8 mouse cellular contexts compared by ENCODE assay signal in genomic region chr7:29288942-29289638, GRCm38 (mm10). TPM values are rescaled to one million over a fixed set of nuclear protein-coding genes. Genes with fewer than 3 reads are reported as not detected.
DNase-seq lines count a peak whose midpoint lies in the region; ATAC-seq and TF ChIP-seq lines count a peak whose summit lies in the region.

TSS of gene Ppp1r14a (plus strand) at chr7:29289308.

- H3K4me1 ChIP-seq in heart, adult 2 months (ENCODE audit: control insufficient read depth, insufficient read depth, low read length): peaks cover 3% of the 10 kb centered on the region; the same call in 1 of the 2 replicates
- H3K4me1 ChIP-seq in kidney, embryonic 14.5 days (ENCODE audit: control insufficient read depth, insufficient read depth, low read length): peaks cover 44% of the 10 kb centered on the region
- peaks cover 0 to 7% of the 10 kb centered on the region in 2 experiments; a peak in 1 of 4 replicates for H3K4me1 ChIP-seq in liver, embryonic 14.5 days (replicated peaks; ENCODE audit: control insufficient read depth in 2 of 2, insufficient read depth in 2 of 2, low read length in 1 of 2)
- H3K4me1 ChIP-seq in thymus, adult 2 months (replicated peaks; ENCODE audit: control insufficient read depth, insufficient read depth, low read length): peaks cover 13% of the 10 kb centered on the region

- intact Hi-C loops in heart, adult 2 months (cut with DNase I): no loop called here

- H3K9me3 ChIP-seq in kidney, embryonic 14.5 days (ENCODE audit: control insufficient read depth, low read length): no peaks in the 10 kb centered on the region
- H3K9me3 ChIP-seq in liver, embryonic 14.5 days (ENCODE audit: control insufficient read depth, low read length): no peaks in the 10 kb centered on the region

- peak; percentile 37 to 47 for DNase-seq in right cerebral cortex, adult 2 months (ENCODE audit: low spot score in 2 of 2)
- no peak for DNase-seq in right cerebral cortex, postnatal 36 days (ENCODE audit: low spot score in 2 of 2)
- DNase-seq in embryo, embryonic 9.5 days (ENCODE audit: extremely low spot score): peak; percentile 90
- peak; percentile 80 to 89 for DNase-seq in heart, adult 2 months
- DNase-seq in liver, embryonic 14.5 days (ENCODE audit: low read depth in 3 of 3, low spot score in 3 of 3): no peak
- DNase-seq in neural tube, embryonic 10.5 days (ENCODE audit: extremely low spot score, low spot score): peak; percentile 92
- DNase-seq in thymus, adult 2 months: peak; percentile 87

- H3K4me3 ChIP-seq in heart, adult 2 months: peak within 1 kb of the TSS; percentile 59
- H3K4me3 ChIP-seq in kidney, embryonic 14.5 days (ENCODE audit: low read length): peak within 1 kb of the TSS; percentile 56
- peak within 1 kb of the TSS; percentile 36 to 58 for H3K4me3 ChIP-seq in liver, embryonic 14.5 days (ENCODE audit: insufficient read depth in 1 of 2, low read depth in 2 of 2, low read length in 2 of 2)
- peak within 1 kb of the TSS; percentile 51 for H3K4me3 ChIP-seq in thymus, adult 2 months (ENCODE audit: control insufficient read depth, insufficient read depth, low read length)

- WGBS in heart, adult 2 months: 2% methylated on average over 59 of the region's 59 CpGs
- under 1% methylated on average over 52 of the region's 59 CpGs for WGBS in kidney, embryonic 14.5 days
- 2% methylated on average over 59 of the region's 59 CpGs for WGBS in liver, embryonic 14.5 days (ENCODE audit: insufficient replicate concordance)
- WGBS in thymus, adult 2 months: 7% methylated on average over 58 of the region's 59 CpGs

- H3K27me3 ChIP-seq in heart, adult 2 months (ENCODE audit: control insufficient read depth, insufficient read depth, low read length): no peaks in the 10 kb centered on the region
- peaks cover 8% of the 10 kb centered on the region for H3K27me3 ChIP-seq in kidney, embryonic 14.5 days (ENCODE audit: control insufficient read depth, insufficient read depth, low read length)
- H3K27me3 ChIP-seq in liver, embryonic 14.5 days (ENCODE audit: control insufficient read depth, insufficient read depth, low read length): peaks cover 6% of the 10 kb centered on the region; the same call in 1 of the 2 replicates
- H3K27me3 ChIP-seq in thymus, adult 2 months (ENCODE audit: control insufficient read depth, insufficient read depth, low read length): no peaks in the 10 kb centered on the region

- peak; percentile 73 for TF ChIP-seq POLR2A in heart, adult 2 months (IDR thresholded peaks at IDR 0.05; ENCODE audit: insufficient read depth, low read depth, low read length)
- no peak for TF ChIP-seq POLR2A in thymus, adult 2 months (IDR thresholded peaks at IDR 0.05; ENCODE audit: control insufficient read depth, extremely low read depth, insufficient read depth, low read length, poor library complexity)

- H3K79me2 ChIP-seq in heart, adult 2 months (replicated peaks; ENCODE audit: control insufficient read depth, insufficient read depth, low read length): no peaks in the 10 kb centered on the region

- H3K27ac ChIP-seq in heart, adult 2 months: peak within 1 kb of the TSS; percentile 71
- peak within 1 kb of the TSS; percentile 70 for H3K27ac ChIP-seq in kidney, embryonic 14.5 days (ENCODE audit: low read depth, low read length)
- H3K27ac ChIP-seq in liver, embryonic 14.5 days: no peak within 1 kb of the TSS
- no peak within 1 kb of the TSS for H3K27ac ChIP-seq in thymus, adult 2 months (ENCODE audit: control insufficient read depth, insufficient read depth, low read length)

- TF ChIP-seq CTCF in heart, adult 2 months (IDR thresholded peaks at IDR 0.05): no peak; the same call in none of the 2 replicates
- peak; percentile 89 for TF ChIP-seq CTCF in liver, embryonic 14.5 days (IDR thresholded peaks at IDR 0.05; ENCODE audit: low read depth)
- peak; percentile 95 for TF ChIP-seq CTCF in thymus, adult 2 months (IDR thresholded peaks at IDR 0.05; ENCODE audit: borderline replicate concordance, control insufficient read depth, extremely low read depth, insufficient read depth, low read length, poor library complexity)

- peak within 1 kb of the TSS; percentile 87 for H3K4me2 ChIP-seq in kidney, embryonic 14.5 days (replicated peaks; ENCODE audit: low read depth, low read length)
- H3K4me2 ChIP-seq in liver, embryonic 14.5 days (ENCODE audit: low read depth): peak within 1 kb of the TSS; percentile 83

- no peak for TF ChIP-seq EP300 in heart, adult 2 months (IDR thresholded peaks at IDR 0.05; ENCODE audit: insufficient read depth, low read depth, low read length)
- TF ChIP-seq EP300 in liver, embryonic 14.5 days (IDR thresholded peaks at IDR 0.05; ENCODE audit: low read depth): no peak

- H3K36me3 ChIP-seq in heart, adult 2 months (ENCODE audit: control insufficient read depth, insufficient read depth, low read length): no peaks in the 10 kb centered on the region
- no peaks in the 10 kb centered on the region for H3K36me3 ChIP-seq in kidney, embryonic 14.5 days (ENCODE audit: control insufficient read depth, insufficient read depth, low read length)
- no peaks in the 10 kb centered on the region for H3K36me3 ChIP-seq in liver, embryonic 14.5 days (replicated peaks; ENCODE audit: control insufficient read depth, insufficient read depth, low read depth)
- H3K36me3 ChIP-seq in thymus, adult 2 months (ENCODE audit: control insufficient read depth, insufficient read depth, low read length): no peaks in the 10 kb centered on the region

- peak; percentile 33 for ATAC-seq in kidney, embryonic 14.5 days (ENCODE audit: low FRiP score, low TSS enrichment)
- peak; percentile 51; the same call in 1 of the 2 replicates for ATAC-seq in liver, embryonic 14.5 days (ENCODE audit: insufficient read depth)

- H3K9ac ChIP-seq in heart, adult 2 months (ENCODE audit: low read depth, low read length): peak within 1 kb of the TSS; percentile 47
- H3K9ac ChIP-seq in kidney, embryonic 14.5 days (ENCODE audit: low read depth, low read length): peak within 1 kb of the TSS; percentile 47
- no peak within 1 kb of the TSS for H3K9ac ChIP-seq in liver, embryonic 14.5 days (replicated peaks)

RNA-seq across cellular contexts. Expression of gene Ppp1r14a, which starts in this region (rescaled TPM):
- 10 to 100 TPM in 1 of 2 experiments, 1 to 10 TPM in 1; 8.7 to 10.3 TPM for total RNA-seq in heart, adult 2 months (2021)
- 16.3 and 18.4 TPM in 2 replicates for polyA plus RNA-seq in heart, adult 2 months (2012; rRNA removed)
- 19.3 and 27.7 TPM in 2 replicates for polyA plus RNA-seq in kidney, embryonic 14.5 days (2014; fragmentation: Nextera tagmentation; extraction: Ambion mirVana)
- polyA plus RNA-seq in liver, embryonic 14.5 days (2012; rRNA removed): 1.5 and 2.5 TPM in 2 replicates
- polyA plus RNA-seq in liver, embryonic 14.5 days (2014; fragmentation: Nextera tagmentation; extraction: Ambion mirVana): 2.3 TPM in 2 replicates
- polyA plus RNA-seq in thymus, adult 2 months (2012; rRNA removed): 5.4 and 5.8 TPM in 2 replicates

Comparison
In these comparisons a context has a peak if more than half of its experiments do, and no peak if none do; other contexts are left out.
1. DNase-seq: peak in right cerebral cortex, adult 2 months (2 of 2), embryo, embryonic 9.5 days (single experiment), heart, adult 2 months (2 of 2), neural tube, embryonic 10.5 days (single experiment) and thymus, adult 2 months (single experiment); none in right cerebral cortex, postnatal 36 days (0 of 2) and liver, embryonic 14.5 days (0 of 3).
2. H3K27ac ChIP-seq: peak in heart, adult 2 months (single experiment) and kidney, embryonic 14.5 days (single experiment); none in liver, embryonic 14.5 days (single experiment) and thymus, adult 2 months (single experiment).
3. Peak in every context shown above with its lines, with median percentiles within 50 percentile points of each other: H3K4me3 ChIP-seq.